Mouse (Mus musculus): ENCODE measurements around the gene Hcn4. TPM values are rescaled to one million over a fixed set of nuclear protein-coding genes. Genes with fewer than 3 reads are reported as not detected.

Hcn4 gene
- 0.63 TPM for polyA plus RNA-seq (2015; fragmentation: Illumina TruSeq; extraction: RNeasy Lipid Tissue Mini Kit (QIAGEN cat#74804); ENCODE audit: insufficient read depth, low read depth, low replicate concordance)

DNA sequence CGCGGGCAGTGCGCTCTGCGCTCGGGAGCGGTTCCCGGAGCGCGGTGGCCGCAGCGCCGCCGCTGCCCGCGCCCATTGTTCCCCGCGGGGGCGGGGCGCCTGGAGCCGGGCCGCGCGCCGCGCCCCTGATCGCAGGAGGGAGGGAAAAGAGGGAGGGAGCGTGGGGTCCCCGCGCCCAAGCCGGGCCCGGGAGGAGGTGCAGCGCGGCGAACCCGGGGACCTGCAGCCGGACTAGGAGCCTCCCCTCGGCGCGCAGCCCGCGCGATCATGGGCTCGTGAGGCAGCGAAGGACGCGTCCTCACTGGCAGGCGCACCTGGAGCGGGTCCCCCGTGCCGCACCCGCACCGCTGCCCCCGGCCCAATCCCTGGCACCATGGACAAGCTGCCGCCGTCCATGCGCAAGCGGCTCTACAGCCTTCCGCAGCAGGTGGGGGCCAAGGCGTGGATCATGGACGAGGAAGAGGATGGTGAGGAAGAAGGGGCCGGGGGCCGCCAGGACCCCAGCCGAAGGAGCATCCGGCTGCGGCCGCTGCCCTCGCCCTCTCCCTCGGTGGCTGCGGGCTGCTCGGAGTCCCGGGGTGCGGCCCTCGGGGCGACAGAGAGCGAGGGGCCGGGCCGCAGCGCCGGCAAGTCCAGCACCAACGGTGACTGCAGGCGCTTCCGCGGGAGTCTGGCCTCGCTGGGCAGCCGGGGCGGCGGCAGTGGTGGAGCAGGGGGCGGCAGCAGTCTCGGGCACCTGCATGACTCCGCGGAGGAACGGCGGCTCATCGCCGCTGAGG is at the start of gene Hcn4:
TSS of gene Hcn4 (plus strand) at position 274 of the 779 bp plus-strand sequence.

Other genes with a start within 250 kb of the Hcn4 start
- gene Nptn, start 241.2 kb upstream of the Hcn4 start, polyA plus RNA-seq (2015; fragmentation: Illumina TruSeq; extraction: RNeasy Lipid Tissue Mini Kit (QIAGEN cat#74804); ENCODE audit: insufficient read depth, low read depth, low replicate concordance) = 31.9 TPM
- gene Rec114, start 79.4 kb upstream of the Hcn4 start, polyA plus RNA-seq (2015; fragmentation: Illumina TruSeq; extraction: RNeasy Lipid Tissue Mini Kit (QIAGEN cat#74804); ENCODE audit: insufficient read depth, low read depth, low replicate concordance) = not detected
- gene Neo1, start 213.0 kb downstream of the Hcn4 start, polyA plus RNA-seq (2015; fragmentation: Illumina TruSeq; extraction: RNeasy Lipid Tissue Mini Kit (QIAGEN cat#74804); ENCODE audit: insufficient read depth, low read depth, low replicate concordance) = 8.0 TPM